Mouse (Mus musculus) CH12.LX (cell line): ENCODE data around the gene Rpl7l1. TPM values are rescaled to one million over a fixed set of nuclear protein-coding genes. Genes with fewer than 3 reads are reported as not detected.

Source experiments
- DNase-seq: peaks from one replicate; pipeline ENCODE4 v3.0.0-alpha.2; 2013; ENCODE audit errors: extremely low read depth
- H3K27ac ChIP-seq: 2 replicates; pipeline ENCODE4 v1.5.1; 2012; ENCODE audit warnings: low read depth, mild to moderate bottlenecking, control low read depth, moderate library complexity; ENCODE audit not compliant: insufficient read depth
- H3K27me3 ChIP-seq: replicated peaks from 2 replicates; pipeline ENCODE3; 2012; ENCODE audit warnings: inconsistent platforms
- H3K36me3 ChIP-seq, 2 experiments: replicated peaks in 1 of 2; 2 replicates each; pipeline versions ENCODE3 to v1.6.1; 2012; ENCODE audit warnings: inconsistent platforms in 1 of 2, low read length in 1 of 2, mild to moderate bottlenecking in 1 of 2, mixed read lengths in 1 of 2, moderate library complexity in 1 of 2; ENCODE audit not compliant: control insufficient read depth in 1 of 2, insufficient read depth in 1 of 2
- H3K4me1 ChIP-seq, 2 experiments: 2 replicates each; pipeline ENCODE4 v1.6.1; 2012; ENCODE audit warnings: inconsistent platforms in 1 of 2, moderate library complexity in 1 of 2; ENCODE audit not compliant: insufficient read depth in 2 of 2, control insufficient read depth in 1 of 2
- H3K4me2 ChIP-seq: 2 replicates; pipeline ENCODE4 v1.6.1; 2012; ENCODE audit warnings: low read depth, mild to moderate bottlenecking, control low read depth; ENCODE audit not compliant: poor library complexity, insufficient read depth, severe bottlenecking
- H3K4me3 ChIP-seq, 3 experiments: fragments of 150-350 bp in 1 of 3; sonication (generic) in 1 of 3; replicated peaks in 1 of 3; 2 replicates each; pipeline versions ENCODE3 to v1.5.1; 2011 to 2012; ENCODE audit warnings: low read depth in 2 of 3, low read length in 2 of 3, mild to moderate bottlenecking in 2 of 3, moderate library complexity in 2 of 3, control low read depth in 1 of 3, improper control_type of control experiment in 1 of 3, inconsistent platforms in 1 of 3, mixed read lengths in 1 of 3; ENCODE audit not compliant: poor library complexity in 1 of 3
- H3K79me2 ChIP-seq: replicated peaks from 2 replicates; pipeline ENCODE4 v1.6.1; 2012; ENCODE audit warnings: mild to moderate bottlenecking, moderate library complexity; ENCODE audit not compliant: control insufficient read depth, poor library complexity, insufficient read depth, severe bottlenecking; ENCODE audit errors: extremely low read depth
- H3K9ac ChIP-seq: 2 replicates; pipeline ENCODE4 v1.6.1; 2012; ENCODE audit warnings: low read depth, mild to moderate bottlenecking, control low read depth, moderate library complexity; ENCODE audit not compliant: insufficient read depth
- H3K9me3 ChIP-seq: replicated peaks from 2 replicates; pipeline ENCODE3; 2012; ENCODE audit warnings: low read length, inconsistent platforms, mixed read lengths
- CHD1 ChIP-seq: IDR thresholded peaks from 2 replicates; pipeline ENCODE4 v1.6.1; 2012; ENCODE audit warnings: low read depth, low read length, improper control_type of control experiment, inconsistent platforms
- CHD2 ChIP-seq: IDR thresholded peaks from 2 replicates; pipeline ENCODE4 v1.6.1; 2011; ENCODE audit warnings: low read length, improper control_type of control experiment
- E2F4 ChIP-seq: IDR thresholded peaks from 2 replicates; pipeline ENCODE4 v1.6.1; 2011; ENCODE audit warnings: low read depth, low read length, improper control_type of control experiment; ENCODE audit not compliant: insufficient replicate concordance
- EP300 ChIP-seq: IDR thresholded peaks from 2 replicates; pipeline ENCODE4 v1.6.1; 2011; ENCODE audit warnings: low read length, improper control_type of control experiment
- GABPA ChIP-seq: IDR thresholded peaks from 2 replicates; pipeline ENCODE4 v1.6.1; 2012; ENCODE audit warnings: low read depth, low read length, improper control_type of control experiment, inconsistent platforms; ENCODE audit not compliant: insufficient replicate concordance
- HCFC1 ChIP-seq: IDR thresholded peaks from 2 replicates; pipeline ENCODE4 v1.6.1; 2012; ENCODE audit warnings: low read depth, mild to moderate bottlenecking, inconsistent platforms, low read length, improper control_type of control experiment
- JUND ChIP-seq: conservative IDR thresholded peaks from 2 replicates; pipeline ENCODE4 v1.6.1; 2011; ENCODE audit warnings: low read depth, low read length, improper control_type of control experiment
- KAT2A ChIP-seq: IDR thresholded peaks from 2 replicates; pipeline ENCODE4 v1.6.1; 2012; ENCODE audit warnings: low read length, improper control_type of control experiment, inconsistent platforms; ENCODE audit not compliant: insufficient replicate concordance
- MAFK ChIP-seq: IDR thresholded peaks from 2 replicates; pipeline ENCODE4 v1.6.1; 2011; ENCODE audit warnings: low read length, improper control_type of control experiment; ENCODE audit not compliant: insufficient replicate concordance
- MAX ChIP-seq: IDR thresholded peaks from 2 replicates; pipeline ENCODE4 v1.6.1; 2011; ENCODE audit warnings: low read length, improper control_type of control experiment
- MAZ ChIP-seq: IDR thresholded peaks from 2 replicates; pipeline ENCODE4 v1.6.1; 2012; ENCODE audit warnings: low read depth, mild to moderate bottlenecking, inconsistent platforms, low read length, improper control_type of control experiment, moderate library complexity
- NELFE ChIP-seq: IDR thresholded peaks from 2 replicates; pipeline ENCODE4 v1.6.1; 2011; ENCODE audit warnings: low read depth, low read length, improper control_type of control experiment
- PAX5 ChIP-seq: IDR thresholded peaks from 2 replicates; pipeline ENCODE4 v1.6.1; 2012; ENCODE audit warnings: low read length, inconsistent platforms, mixed read lengths
- RAD21 ChIP-seq: IDR thresholded peaks from 2 replicates; pipeline ENCODE4 v1.6.1; 2011; ENCODE audit warnings: low read depth, mild to moderate bottlenecking, low read length, improper control_type of control experiment, moderate library complexity
- RCOR1 ChIP-seq: conservative IDR thresholded peaks from 2 replicates; pipeline ENCODE4 v1.6.1; 2012; ENCODE audit warnings: low read depth, mild to moderate bottlenecking, inconsistent platforms, low read length, improper control_type of control experiment
- TBP ChIP-seq: conservative IDR thresholded peaks from 2 replicates; pipeline ENCODE4 v1.6.1; 2011; ENCODE audit warnings: low read depth, low read length, improper control_type of control experiment
- TCF12 ChIP-seq: IDR thresholded peaks from 2 replicates; pipeline ENCODE4 v1.6.1; 2014; ENCODE audit warnings: low read depth, mild to moderate bottlenecking, inconsistent platforms, low read length, improper control_type of control experiment
- USF1 ChIP-seq: IDR thresholded peaks from 2 replicates; pipeline ENCODE4 v1.6.1; 2014; ENCODE audit warnings: low read depth, mild to moderate bottlenecking, inconsistent platforms, low read length, improper control_type of control experiment
- ZC3H11A ChIP-seq: IDR thresholded peaks from 2 replicates; pipeline ENCODE4 v1.6.1; 2012; ENCODE audit warnings: low read depth, mild to moderate bottlenecking, inconsistent platforms, low read length, improper control_type of control experiment
- ZMIZ1 ChIP-seq: IDR thresholded peaks from 2 replicates; pipeline ENCODE4 v1.6.1; 2012; ENCODE audit warnings: low read depth, mild to moderate bottlenecking, inconsistent platforms, low read length, improper control_type of control experiment
- ZNF384 ChIP-seq: IDR thresholded peaks from 2 replicates; pipeline ENCODE4 v1.6.1; 2012; ENCODE audit warnings: low read depth, low read length, improper control_type of control experiment, inconsistent platforms
- dilution Hi-C: fragments of 300-500 bp; cut with MboI; formaldehyde crosslinking; loops from 2 replicates; pipeline ENCODE4 v1.14.3; 2020; ENCODE audit warnings: low sequenced_read_pairs; ENCODE audit not compliant: extremely low pct_unique_long_range_greater_than_20kb, extremely low pct_ligation_motif_present
- in situ Hi-C: fragments of 300-500 bp; cut with MboI; formaldehyde crosslinking; loops from 3 replicates; pipeline ENCODE4 v1.14.3; 2019; ENCODE audit warnings: low sequenced_read_pairs, low pct_ligation_motif_present, low pct_unique_long_range_greater_than_20kb, mixed read lengths
- polyA plus RNA-seq: library from polyadenylated mRNA; unstranded; fragments of >175 nt; gene quantifications from 2 replicates; pipeline ENCODE4 v1.2.1, GENCODE M21; 2012; ENCODE audit warnings: low read depth; ENCODE audit not compliant: insufficient read length
- total RNA-seq, 2 experiments: library from RNA; depleted of rRNA; stranded (reverse); fragments of 300-350 nt in 1 of 2; fragments of >200 nt in 1 of 2; gene quantifications; 2 replicates each; pipeline ENCODE4 v1.2.3; 2012 to 2014

The Rpl7l1 gene
- total and polyA plus RNA-seq, 3 experiments = 160 to 296 (median 261) TPM

GRCm38 (mm10) chr17:46783222-46783565, 722 bp upstream of the Rpl7l1 start:
- Histone ChIP-seq H3K27me3 (no peaks in the 10 kb centered on the region), H3K9me3 (no peaks in the 10 kb centered on the region), H3K4me3 (peak overlapping the region in 2 of 3 experiments; percentile 19 to 65), H3K27ac (0 out of 2 replicates have a peak overlapping the region, but pooled peaks have one; percentile 13)
- TF ChIP-seq TBP (0 out of 2 replicates have a peak, but pooled peaks have one; percentile 31), CHD1 (no peak; the same call in 1 of the 2 replicates), EP300 (no peak), GABPA (no peak), MAZ (no peak; the same call in 1 of the 2 replicates), PAX5 (no peak), MAFK (no peak), TCF12 (no peak), HCFC1 (peak; percentile 5; the same call in 1 of the 2 replicates), RAD21 (no peak), NELFE (no peak)
- TF ChIP-seq, all 38 proteins: peak for 2
- DNase-seq = no peak
- dilution Hi-C loops (no loop called here), in situ Hi-C loops (loop anchor here (10.0 kb wide), 1 partner anchor 102 kb away; no protein-coding TSS in a partner anchor)
- Histone ChIP-seq H3K36me3 (peaks cover 25% of the 10 kb centered on the region in 2 experiments), H3K9ac (no peak overlapping the region), H3K4me1 (peaks cover 10 to 29% of the 10 kb centered on the region in 2 experiments), H3K4me2 (no peak overlapping the region), H3K79me2 (peaks cover 39% of the 10 kb centered on the region)

GRCm38 (mm10) chr17:46781876-46782275, 596 bp downstream of the Rpl7l1 start:
- H3K36me3 ChIP-seq = peaks cover 36% of the 10 kb centered on the region in 2 experiments
- H3K4me2 ChIP-seq = peak overlapping the region; percentile 83; the same call in 1 of the 2 replicates
- H3K9ac ChIP-seq = peak overlapping the region; percentile 99
- TF ChIP-seq CHD2 (no peak), JUND (no peak), RCOR1 (no peak), MAX (no peak), ZC3H11A (no peak), HCFC1 (no peak), MAFK (no peak), GABPA (no peak), CHD1 (no peak), ZNF384 (no peak), EP300 (no peak), KAT2A (no peak), ZMIZ1 (no peak), USF1 (no peak), TCF12 (no peak), E2F4 (no peak)
- H3K4me1 ChIP-seq = peaks cover 10 to 30% of the 10 kb centered on the region in 2 experiments
- H3K27ac ChIP-seq = peak overlapping the region; percentile 70
- H3K79me2 ChIP-seq = peaks cover 40% of the 10 kb centered on the region
- peak overlapping the region; percentile 65 to 88 (median 84) for H3K4me3 ChIP-seq
- dilution Hi-C loops (no loop called here), in situ Hi-C loops (loop anchor here (10.0 kb wide), 1 partner anchor 103 kb away; no protein-coding TSS in a partner anchor)
- no peak for DNase-seq
- no peaks in the 10 kb centered on the region for H3K27me3 ChIP-seq
- H3K9me3 ChIP-seq = no peaks in the 10 kb centered on the region
